Mouse (Mus musculus): Measurements from ENCODE around the gene Adcy2. TPM values are rescaled to one million over a fixed set of nuclear protein-coding genes. Genes with fewer than 3 reads are reported as not detected.
A peak's percentile ranks its signal among the peaks of the same experiment; 100 is the strongest.

Gene Adcy2
- polyA plus RNA-seq, 1 experiment from 2014 or later, result 4.2 TPM

- ATAC-seq, result no peak
- 66% methylated on average over 4 of the region's 4 CpGs for WGBS
- Histone ChIP-seq H3K9ac (replicated peaks; ENCODE audit: low read depth, low read length) (no peak overlapping the region), H3K27ac (ENCODE audit: low read length) (no peak overlapping the region), H3K4me1 (replicated peaks; ENCODE audit: control insufficient read depth, insufficient read depth, low read length) (0 out of 2 replicates have a peak, but pooled peaks cover 3% of the 10 kb centered on the region), H3K27me3 (replicated peaks; ENCODE audit: control insufficient read depth, insufficient read depth, low read length) (no peaks in the 10 kb centered on the region), H3K4me3 (replicated peaks; ENCODE audit: low read length) (no peak overlapping the region), H3K4me2 (ENCODE audit: low read length) (no peak overlapping the region), H3K36me3 (ENCODE audit: control insufficient read depth, insufficient read depth) (no peaks in the 10 kb centered on the region), H3K9me3 (ENCODE audit: control insufficient read depth, low read length) (no peaks in the 10 kb centered on the region)
These were observed 6.8 kb upstream of the Adcy2 start for GRCm38 (mm10) chr13:69006091-69006490.

- Histone ChIP-seq H3K4me1 (replicated peaks; ENCODE audit: control insufficient read depth, insufficient read depth, low read length) (peaks cover 3% of the 10 kb centered on the region; the same call in 1 of the 2 replicates), H3K36me3 (ENCODE audit: control insufficient read depth, insufficient read depth) (no peaks in the 10 kb centered on the region), H3K27me3 (replicated peaks; ENCODE audit: control insufficient read depth, insufficient read depth, low read length) (peaks cover 3% of the 10 kb centered on the region; the same call in 1 of the 2 replicates), H3K27ac (ENCODE audit: low read length) (no peak overlapping the region), H3K9ac (replicated peaks; ENCODE audit: low read depth, low read length) (no peak overlapping the region), H3K4me2 (ENCODE audit: low read length) (no peak overlapping the region), H3K9me3 (ENCODE audit: control insufficient read depth, low read length) (no peaks in the 10 kb centered on the region), H3K4me3 (replicated peaks; ENCODE audit: low read length) (no peak overlapping the region)
- WGBS, result 85% methylated on average over 4 of the region's 4 CpGs
- no peak for ATAC-seq
These were observed 5.1 kb upstream of the Adcy2 start for GRCm38 (mm10) chr13:69004406-69004805.

- WGBS, result 80% methylated on average over 5 of the region's 5 CpGs
- H3K27me3 ChIP-seq (replicated peaks; ENCODE audit: control insufficient read depth, insufficient read depth, low read length), result peaks cover 3% of the 10 kb centered on the region; the same call in 1 of the 2 replicates
These were observed 3.3 kb upstream of the Adcy2 start for GRCm38 (mm10) chr13:69002631-69003030.

GRCm38 (mm10) chr13:69002173-69002572 lies 2.8 kb upstream of the Adcy2 start:
- Histone ChIP-seq H3K36me3 (ENCODE audit: control insufficient read depth, insufficient read depth) (no peaks in the 10 kb centered on the region), H3K4me1 (replicated peaks; ENCODE audit: control insufficient read depth, insufficient read depth, low read length) (peaks cover 19% of the 10 kb centered on the region), H3K27ac (ENCODE audit: low read length) (no peak overlapping the region), H3K9me3 (ENCODE audit: control insufficient read depth, low read length) (no peaks in the 10 kb centered on the region), H3K4me3 (replicated peaks; ENCODE audit: low read length) (no peak overlapping the region), H3K9ac (replicated peaks; ENCODE audit: low read depth, low read length) (no peak overlapping the region), H3K27me3 (replicated peaks; ENCODE audit: control insufficient read depth, insufficient read depth, low read length) (peaks cover 3% of the 10 kb centered on the region; the same call in 1 of the 2 replicates), H3K4me2 (ENCODE audit: low read length) (no peak overlapping the region)
- ATAC-seq, result peak; percentile 39
- WGBS, result 29% methylated on average over 4 of the region's 4 CpGs

More at GRCm38 (mm10) chr13:69002631-69003030, 3.3 kb upstream of the Adcy2 start:
- H3K36me3 ChIP-seq (ENCODE audit: control insufficient read depth, insufficient read depth), result no peaks in the 10 kb centered on the region
- H3K4me3 ChIP-seq (replicated peaks; ENCODE audit: low read length), result no peak overlapping the region
- no peak overlapping the region for H3K27ac ChIP-seq (ENCODE audit: low read length)
- H3K9me3 ChIP-seq (ENCODE audit: control insufficient read depth, low read length), result no peaks in the 10 kb centered on the region
- no peak overlapping the region for H3K4me2 ChIP-seq (ENCODE audit: low read length)
- peaks cover 15% of the 10 kb centered on the region for H3K4me1 ChIP-seq (replicated peaks; ENCODE audit: control insufficient read depth, insufficient read depth, low read length)
- ATAC-seq, result no peak
- no peak overlapping the region for H3K9ac ChIP-seq (replicated peaks; ENCODE audit: low read depth, low read length)

GRCm38 (mm10) chr13:68999826-69000225 lies 485 bp upstream of the Adcy2 start:
- Histone ChIP-seq H3K9me3 (ENCODE audit: control insufficient read depth, low read length) (no peaks in the 10 kb centered on the region), H3K27me3 (replicated peaks; ENCODE audit: control insufficient read depth, insufficient read depth, low read length) (peaks cover 3% of the 10 kb centered on the region; the same call in 1 of the 2 replicates), H3K27ac (ENCODE audit: low read length) (no peak overlapping the region), H3K9ac (replicated peaks; ENCODE audit: low read depth, low read length) (peak overlapping the region; percentile 72), H3K36me3 (ENCODE audit: control insufficient read depth, insufficient read depth) (no peaks in the 10 kb centered on the region), H3K4me1 (replicated peaks; ENCODE audit: control insufficient read depth, insufficient read depth, low read length) (peaks cover 20% of the 10 kb centered on the region), H3K4me2 (ENCODE audit: low read length) (peak overlapping the region; percentile 95), H3K4me3 (replicated peaks; ENCODE audit: low read length) (peak overlapping the region; percentile 64)
- no peak for ATAC-seq
- WGBS, result 44% methylated on average over 5 of the region's 5 CpGs

- H3K4me1 ChIP-seq (replicated peaks; ENCODE audit: control insufficient read depth, insufficient read depth, low read length), result peaks cover 20% of the 10 kb centered on the region
- WGBS, result under 1% methylated on average over 17 of the region's 17 CpGs
- H3K27me3 ChIP-seq (replicated peaks; ENCODE audit: control insufficient read depth, insufficient read depth, low read length), result peaks cover 3% of the 10 kb centered on the region; the same call in 1 of the 2 replicates
- H3K9ac ChIP-seq (replicated peaks; ENCODE audit: low read depth, low read length), result peak overlapping the region; percentile 72
- H3K27ac ChIP-seq (ENCODE audit: low read length), result no peak overlapping the region
- peak; percentile 25 for ATAC-seq
- H3K9me3 ChIP-seq (ENCODE audit: control insufficient read depth, low read length), result no peaks in the 10 kb centered on the region
- peak overlapping the region; percentile 95 for H3K4me2 ChIP-seq (ENCODE audit: low read length)
- H3K4me3 ChIP-seq (replicated peaks; ENCODE audit: low read length), result peak overlapping the region; percentile 64
- no peaks in the 10 kb centered on the region for H3K36me3 ChIP-seq (ENCODE audit: control insufficient read depth, insufficient read depth)
These were observed 803 bp downstream of the Adcy2 start for GRCm38 (mm10) chr13:68998558-68998917.

GRCm38 (mm10) chr13:68997821-68998551 lies 1.4 kb downstream of the Adcy2 start:
- WGBS, result 7% methylated on average over 22 of the region's 22 CpGs
- peak overlapping the region; percentile 64 for H3K4me3 ChIP-seq (replicated peaks; ENCODE audit: low read length)
- H3K9me3 ChIP-seq (ENCODE audit: control insufficient read depth, low read length), result no peaks in the 10 kb centered on the region

GRCm38 (mm10) chr13:68997386-68997785 lies 2.0 kb downstream of the Adcy2 start:
- 30% methylated on average over 10 of the region's 10 CpGs for WGBS
- Histone ChIP-seq H3K4me1 (replicated peaks; ENCODE audit: control insufficient read depth, insufficient read depth, low read length) (peaks cover 20% of the 10 kb centered on the region), H3K27ac (ENCODE audit: low read length) (no peak overlapping the region), H3K4me2 (ENCODE audit: low read length) (peak overlapping the region; percentile 95), H3K9ac (replicated peaks; ENCODE audit: low read depth, low read length) (no peak overlapping the region), H3K27me3 (replicated peaks; ENCODE audit: control insufficient read depth, insufficient read depth, low read length) (peaks cover 3% of the 10 kb centered on the region; the same call in 1 of the 2 replicates), H3K4me3 (replicated peaks; ENCODE audit: low read length) (peak overlapping the region; percentile 64), H3K36me3 (ENCODE audit: control insufficient read depth, insufficient read depth) (no peaks in the 10 kb centered on the region), H3K9me3 (ENCODE audit: control insufficient read depth, low read length) (no peaks in the 10 kb centered on the region)
- ATAC-seq, result no peak

More at GRCm38 (mm10) chr13:68997821-68998551, 1.4 kb downstream of the Adcy2 start:
- Histone ChIP-seq H3K27me3 (replicated peaks; ENCODE audit: control insufficient read depth, insufficient read depth, low read length) (peaks cover 3% of the 10 kb centered on the region; the same call in 1 of the 2 replicates), H3K4me2 (ENCODE audit: low read length) (peak overlapping the region; percentile 95), H3K36me3 (ENCODE audit: control insufficient read depth, insufficient read depth) (no peaks in the 10 kb centered on the region), H3K9ac (replicated peaks; ENCODE audit: low read depth, low read length) (peak overlapping the region; percentile 2; the same call in 1 of the 2 replicates), H3K4me1 (replicated peaks; ENCODE audit: control insufficient read depth, insufficient read depth, low read length) (peaks cover 20% of the 10 kb centered on the region), H3K27ac (ENCODE audit: low read length) (no peak overlapping the region)
- no peak for ATAC-seq

GRCm38 (mm10) chr13:68996661-68997060 lies 2.7 kb downstream of the Adcy2 start:
- 38% methylated on average over 3 of the region's 3 CpGs for WGBS
- H3K4me2 ChIP-seq (ENCODE audit: low read length), result peak overlapping the region; percentile 11; the same call in 1 of the 2 replicates
- H3K4me1 ChIP-seq (replicated peaks; ENCODE audit: control insufficient read depth, insufficient read depth, low read length), result peaks cover 20% of the 10 kb centered on the region
- no peaks in the 10 kb centered on the region for H3K9me3 ChIP-seq (ENCODE audit: control insufficient read depth, low read length)
- H3K9ac ChIP-seq (replicated peaks; ENCODE audit: low read depth, low read length), result no peak overlapping the region
- no peaks in the 10 kb centered on the region for H3K36me3 ChIP-seq (ENCODE audit: control insufficient read depth, insufficient read depth)
- peaks cover 3% of the 10 kb centered on the region; the same call in 1 of the 2 replicates for H3K27me3 ChIP-seq (replicated peaks; ENCODE audit: control insufficient read depth, insufficient read depth, low read length)
- ATAC-seq, result no peak
- H3K27ac ChIP-seq (ENCODE audit: low read length), result no peak overlapping the region
- H3K4me3 ChIP-seq (replicated peaks; ENCODE audit: low read length), result no peak overlapping the region
